Mouse (Mus musculus) adrenal gland, adult 2 months (tissue): ENCODE data around the gene Rec8. TPM values are rescaled to one million over a fixed set of nuclear protein-coding genes. Genes with fewer than 3 reads are reported as not detected.

ENCODE experiments used
- DNase-seq: peaks from one replicate; pipeline ENCODE4 v3.0.0; 2021
- polyA plus RNA-seq: library from polyadenylated mRNA; depleted of rRNA; stranded (reverse); fragments of >200 nt; gene quantifications from 2 replicates; pipeline ENCODE4 v1.2.3, GENCODE M21; 2012
- total RNA-seq, 2 experiments: library from RNA; stranded (reverse); gene quantifications; 2 replicates each; pipeline ENCODE4 v1.2.3; 2021

Gene Rec8
- total and polyA plus RNA-seq, 3 experiments: 7.5 to 15.9 (median 10.4) TPM

DNA sequence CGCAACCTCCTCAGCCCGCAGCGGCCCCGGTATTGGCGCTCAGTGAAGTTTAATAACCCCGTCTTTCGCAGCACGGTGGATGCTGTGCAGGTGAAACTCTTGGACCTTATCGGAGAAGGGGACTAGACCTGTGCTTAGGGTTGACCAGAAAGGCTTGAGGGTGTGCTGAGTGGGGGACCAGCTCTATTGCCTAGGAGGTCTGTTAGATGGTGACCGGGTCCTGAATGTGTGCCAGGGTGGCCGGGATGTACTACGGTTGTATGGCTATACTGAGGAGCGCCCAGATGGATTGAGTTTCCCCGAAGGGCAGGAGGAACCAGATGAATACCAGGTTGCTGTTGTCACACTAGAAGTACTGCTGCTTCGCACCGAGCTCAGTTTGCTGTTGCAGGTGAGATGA, 25.6 kb upstream of the Rec8 start:
- no peak for DNase-seq

DNA sequence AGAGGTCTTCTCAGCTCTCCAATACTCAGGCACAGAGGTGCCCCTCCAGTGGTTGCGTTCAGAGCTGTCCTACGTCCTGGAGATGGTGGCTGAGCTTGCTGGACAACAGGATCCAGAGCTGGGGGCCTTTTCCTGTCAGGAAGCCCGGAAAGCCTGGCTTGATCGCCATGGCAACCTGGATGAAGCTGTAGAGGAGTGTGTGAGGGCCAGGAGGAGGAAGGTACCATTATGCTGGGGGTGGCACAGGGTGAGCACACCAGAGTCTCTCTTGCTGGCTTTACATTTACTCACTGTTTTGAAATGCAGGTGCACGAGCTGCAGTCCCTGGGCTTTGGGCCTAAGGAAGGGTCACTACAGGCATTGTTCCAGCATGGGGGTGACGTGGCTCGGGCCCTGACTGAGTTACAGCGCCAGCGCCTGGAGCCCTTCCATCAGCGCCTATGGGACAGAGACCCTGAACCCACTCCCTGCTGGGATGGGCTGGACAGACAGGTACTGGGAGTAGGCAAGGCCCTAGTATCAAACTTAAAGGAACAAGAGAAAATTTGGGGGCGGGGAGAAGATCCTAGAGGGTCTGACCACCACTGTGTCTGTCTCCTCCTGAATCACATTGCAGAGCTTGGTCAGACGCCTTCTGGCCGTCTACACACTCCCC, 21.7 kb upstream of the Rec8 start:
- no peak for DNase-seq

DNA sequence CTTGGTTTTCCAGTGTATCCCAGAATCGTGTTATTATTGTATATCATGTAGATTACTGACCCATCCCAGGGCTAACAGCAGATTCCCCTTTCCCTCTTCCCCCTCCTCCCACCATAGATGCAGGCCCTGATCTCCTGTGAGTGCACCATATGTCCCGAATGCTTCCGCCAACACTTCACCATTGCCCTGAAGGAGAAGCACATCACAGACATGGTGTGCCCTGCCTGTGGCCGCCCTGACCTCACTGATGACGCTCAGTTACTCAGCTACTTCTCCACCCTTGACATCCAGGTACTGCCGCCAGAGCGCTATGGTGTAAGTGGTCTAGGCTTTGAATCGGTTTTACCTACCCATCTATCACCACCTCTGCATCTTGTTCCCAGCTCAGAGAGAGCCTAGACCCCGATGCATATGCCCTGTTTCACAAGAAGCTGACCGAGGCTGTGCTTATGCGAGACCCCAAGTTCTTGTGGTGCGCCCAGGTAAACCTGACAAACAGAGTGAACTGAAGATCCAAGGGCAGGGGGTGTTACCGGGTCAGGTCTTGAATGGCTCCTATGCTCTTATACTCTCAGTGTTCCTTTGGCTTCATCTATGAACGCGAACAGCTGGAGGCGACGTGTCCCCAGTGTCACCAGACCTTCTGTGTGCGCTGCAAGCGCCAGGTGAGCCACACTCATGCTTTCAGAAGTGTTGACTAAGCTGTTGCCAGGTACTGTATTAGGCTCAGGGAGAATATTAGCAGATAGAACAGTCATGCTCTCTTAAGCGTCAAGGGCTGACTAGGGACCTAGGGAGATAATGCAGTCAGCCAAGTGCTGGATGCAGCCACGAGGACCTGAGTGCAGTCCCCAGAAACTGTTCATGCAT, 19.1 kb upstream of the Rec8 start:
- no peak for DNase-seq

DNA sequence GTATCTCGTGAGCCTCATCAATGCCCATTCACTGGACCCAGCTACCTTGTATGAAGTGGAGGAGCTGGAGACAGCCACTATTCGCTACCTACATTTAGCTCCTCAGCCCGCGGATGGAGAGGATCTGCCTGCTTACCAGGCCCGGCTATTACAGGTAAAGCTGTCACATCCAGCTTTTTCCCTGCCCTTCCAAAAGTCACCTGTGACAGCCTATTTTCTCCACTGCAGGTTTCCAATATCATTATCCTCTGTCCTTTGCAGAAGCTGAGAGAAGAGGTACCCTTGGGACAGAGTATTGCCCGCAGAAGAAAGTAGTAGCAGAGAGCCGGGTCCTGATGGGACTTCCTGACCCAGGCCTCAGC, 14.6 kb upstream of the Rec8 start, which contains the start of gene Irf9:
Gene Irf9 (plus strand): TSS at position 301 of the 362 bp plus-strand sequence.
- no peak for DNase-seq

DNA sequence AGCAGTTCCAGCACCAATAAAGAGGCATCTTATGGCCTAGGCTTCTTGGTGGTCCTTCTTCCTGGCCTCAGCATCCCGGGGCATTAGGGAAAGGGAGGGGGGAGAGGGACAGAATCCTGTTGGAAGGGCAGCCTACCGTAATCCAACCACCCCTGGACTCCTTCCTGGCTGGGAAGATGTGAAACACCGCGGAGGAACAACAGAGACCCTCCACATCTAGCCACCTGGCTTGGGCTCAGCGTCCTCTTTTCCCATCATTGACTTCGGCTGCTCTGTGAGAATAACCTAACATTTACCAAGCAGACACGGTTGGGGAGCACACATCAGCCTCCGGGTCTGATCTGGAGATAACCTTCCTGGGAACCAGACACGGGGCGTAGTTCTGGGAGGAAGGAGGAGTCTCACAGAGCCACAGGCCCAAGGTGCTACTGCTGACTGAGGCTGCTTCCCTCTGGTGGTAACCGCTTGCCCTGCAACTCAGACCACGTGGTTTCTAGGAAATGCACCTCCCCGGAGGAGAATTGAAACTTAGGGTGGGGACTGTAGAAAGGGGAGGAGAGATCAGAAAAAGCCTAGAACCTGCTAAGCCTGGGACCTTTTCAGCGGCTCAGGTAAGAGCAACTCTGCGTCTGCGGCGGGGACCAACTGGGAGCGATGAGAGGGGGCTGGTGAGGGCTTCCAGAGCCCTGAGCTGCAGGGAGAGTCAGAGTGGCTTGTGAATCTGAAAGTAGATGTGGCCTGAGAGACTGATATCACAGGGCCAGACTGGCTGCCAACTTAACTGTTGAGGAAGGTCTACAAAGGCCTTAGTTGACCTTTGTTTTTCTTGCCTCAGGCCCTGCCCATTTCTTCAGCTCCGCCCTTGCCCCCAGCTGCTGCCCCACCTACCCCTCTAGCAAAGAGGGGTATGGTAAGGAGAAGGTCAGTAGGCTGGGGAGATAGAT, 13.9 kb upstream of the Rec8 start:
- peak; percentile 96 for DNase-seq

DNA sequence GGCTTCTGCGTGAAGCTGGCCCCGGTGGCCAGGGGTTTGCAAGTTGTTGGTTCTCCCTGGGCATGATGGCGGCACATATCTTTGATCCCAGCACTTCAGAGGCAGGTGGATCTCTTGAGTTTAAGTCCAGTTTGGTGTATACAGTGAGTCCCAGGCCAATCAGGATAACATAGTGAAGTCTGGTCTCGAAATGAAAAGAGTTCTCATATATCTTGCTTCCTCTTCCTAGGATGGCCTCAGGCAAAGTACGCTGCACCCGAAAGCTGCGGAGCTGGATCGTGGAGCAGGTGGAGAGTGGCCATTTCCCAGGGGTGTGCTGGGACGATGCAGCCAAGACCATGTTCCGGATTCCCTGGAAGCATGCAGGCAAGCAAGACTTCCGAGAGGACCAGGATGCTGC, 13.0 kb upstream of the Rec8 start:
- no peak for DNase-seq

DNA sequence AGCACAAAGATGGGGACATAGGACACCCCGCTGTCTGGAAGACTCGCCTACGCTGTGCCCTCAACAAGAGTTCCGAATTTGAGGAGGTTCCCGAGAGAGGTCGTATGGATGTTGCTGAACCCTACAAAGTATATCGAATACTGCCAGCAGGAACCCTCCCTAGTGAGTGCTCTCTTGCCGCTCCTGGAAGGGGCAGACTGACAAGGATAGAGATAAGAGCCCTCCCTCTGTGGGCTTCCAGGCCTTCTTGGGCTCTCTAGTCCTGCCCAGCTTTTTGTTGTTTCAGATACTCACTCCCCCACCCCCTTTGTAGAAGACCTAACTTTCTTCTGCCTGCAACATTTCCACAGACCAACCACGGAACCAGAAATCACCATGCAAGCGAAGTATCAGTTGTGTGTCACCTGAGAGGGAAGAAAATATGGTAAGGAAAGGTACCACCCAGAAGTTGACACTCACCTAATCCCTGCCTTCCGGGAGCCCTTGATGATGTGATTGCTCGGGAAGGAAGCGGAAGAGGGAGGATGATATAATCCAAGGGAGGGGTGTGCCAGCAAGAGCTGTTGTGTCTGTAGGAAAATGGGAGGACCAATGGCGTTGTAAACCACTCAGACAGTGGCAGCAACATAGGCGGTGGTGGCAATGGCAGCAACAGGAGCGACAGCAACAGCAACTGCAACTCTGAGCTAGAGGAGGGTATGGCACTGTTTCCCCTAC, 11.9 kb upstream of the Rec8 start:
- DNase-seq: no peak

DNA sequence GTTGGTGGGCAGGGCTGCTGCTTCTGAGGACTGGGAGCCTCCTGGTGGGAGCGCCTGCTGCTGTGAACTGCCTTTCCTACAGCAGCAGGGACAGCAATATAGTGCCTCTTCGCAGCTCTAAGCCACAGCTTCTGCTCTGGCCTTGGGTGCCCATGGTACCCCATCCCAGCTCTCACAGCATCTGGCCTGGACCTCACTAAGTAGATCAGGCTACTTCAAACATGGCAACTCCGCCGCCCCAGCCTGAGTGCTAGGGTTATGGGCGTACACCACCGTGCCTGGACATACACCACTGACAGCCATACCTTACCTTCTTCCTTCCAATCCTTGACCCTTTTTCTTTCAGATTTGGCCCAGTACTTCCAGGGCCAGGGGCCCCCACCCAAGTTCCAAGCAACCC, 9.5 kb upstream of the Rec8 start:
- DNase-seq: no peak

DNA sequence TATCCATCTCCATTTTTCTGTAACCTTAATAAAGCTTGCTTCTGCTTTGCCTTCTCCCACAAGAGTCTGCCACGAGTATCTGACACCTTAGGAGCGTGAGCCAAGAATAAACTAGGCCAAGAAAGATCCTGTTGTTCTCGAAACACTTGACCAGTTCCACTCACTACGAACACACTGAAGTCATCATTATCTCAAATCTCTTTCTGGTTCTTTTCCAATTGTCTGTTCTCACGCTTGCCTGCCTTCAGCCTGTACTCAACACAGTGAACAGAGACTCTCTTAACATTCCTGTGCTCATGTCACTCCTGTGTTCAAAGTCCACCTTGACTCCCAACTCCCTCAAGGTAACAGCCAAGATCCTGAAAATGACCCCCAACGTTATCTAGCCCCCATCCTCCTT, 4.5 kb upstream of the Rec8 start:
- no peak for DNase-seq

DNA sequence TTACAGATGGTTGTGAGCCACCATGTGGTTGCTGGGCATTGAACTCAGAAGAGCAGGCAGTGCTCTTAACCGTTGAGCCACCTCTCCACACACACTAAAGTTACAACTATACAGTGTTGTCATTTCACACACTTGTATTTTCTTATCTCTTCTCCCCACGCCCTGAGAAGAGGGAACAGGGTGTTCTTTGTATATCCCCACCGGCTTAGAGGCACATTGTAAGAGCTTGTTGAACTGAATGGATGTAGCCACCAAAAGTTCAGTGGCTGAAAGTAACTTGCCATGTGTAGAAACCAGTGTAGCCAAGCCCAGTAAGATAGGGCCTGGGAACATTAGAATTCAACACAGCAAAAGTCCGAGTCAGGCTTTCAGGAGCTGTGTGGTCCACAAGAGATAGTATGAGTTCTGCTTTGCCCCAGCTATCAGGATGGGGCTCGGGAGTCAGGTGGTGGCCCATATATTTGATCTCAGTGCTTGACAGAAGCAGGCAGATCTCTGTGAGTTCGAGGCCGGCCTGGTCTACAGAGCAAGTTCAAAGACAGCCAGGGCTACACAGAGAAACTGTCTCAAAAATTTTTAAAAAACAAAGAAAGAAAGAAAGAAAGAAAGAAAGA, 3.2 kb upstream of the Rec8 start:
- DNase-seq: no peak

DNA sequence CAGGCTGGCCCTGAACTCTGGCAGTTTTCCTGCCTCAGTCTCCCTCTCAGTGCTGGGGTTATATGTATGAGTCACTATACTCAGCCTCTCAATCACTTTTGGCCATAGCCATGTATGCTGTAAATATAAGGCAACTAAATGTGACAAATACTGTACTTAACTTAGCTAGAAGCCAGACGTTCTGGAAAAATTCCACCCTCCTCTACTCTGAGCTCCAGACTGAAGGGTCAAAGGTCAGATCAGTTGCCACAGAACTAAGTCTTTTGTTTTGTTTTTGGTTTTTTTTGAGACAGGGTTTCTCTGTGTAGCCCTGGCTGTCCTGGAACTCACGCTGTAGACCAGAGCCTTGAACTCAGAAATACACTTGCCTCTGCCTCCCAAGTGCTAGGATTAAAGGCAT, 2.0 kb upstream of the Rec8 start:
- no peak for DNase-seq

DNA sequence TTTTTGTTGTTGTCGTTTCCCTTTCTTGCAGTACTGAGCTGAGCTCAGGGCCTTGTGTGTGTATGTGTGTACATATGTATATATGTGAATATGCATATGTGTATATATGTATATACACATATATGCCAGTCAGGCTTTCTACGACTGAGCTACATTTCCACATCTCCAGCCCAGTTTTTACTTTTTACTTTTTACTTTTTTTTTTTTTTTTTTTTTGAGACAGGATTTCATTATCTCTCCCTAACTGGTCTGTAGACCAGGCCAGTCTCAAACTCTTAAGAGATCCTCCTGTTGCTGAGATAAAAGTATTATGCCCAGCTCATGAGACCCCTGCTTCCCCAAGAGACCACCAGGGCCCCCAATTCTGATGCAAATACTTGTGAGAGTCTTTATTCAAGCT, 993 bp upstream of the Rec8 start:
- DNase-seq: no peak

DNA sequence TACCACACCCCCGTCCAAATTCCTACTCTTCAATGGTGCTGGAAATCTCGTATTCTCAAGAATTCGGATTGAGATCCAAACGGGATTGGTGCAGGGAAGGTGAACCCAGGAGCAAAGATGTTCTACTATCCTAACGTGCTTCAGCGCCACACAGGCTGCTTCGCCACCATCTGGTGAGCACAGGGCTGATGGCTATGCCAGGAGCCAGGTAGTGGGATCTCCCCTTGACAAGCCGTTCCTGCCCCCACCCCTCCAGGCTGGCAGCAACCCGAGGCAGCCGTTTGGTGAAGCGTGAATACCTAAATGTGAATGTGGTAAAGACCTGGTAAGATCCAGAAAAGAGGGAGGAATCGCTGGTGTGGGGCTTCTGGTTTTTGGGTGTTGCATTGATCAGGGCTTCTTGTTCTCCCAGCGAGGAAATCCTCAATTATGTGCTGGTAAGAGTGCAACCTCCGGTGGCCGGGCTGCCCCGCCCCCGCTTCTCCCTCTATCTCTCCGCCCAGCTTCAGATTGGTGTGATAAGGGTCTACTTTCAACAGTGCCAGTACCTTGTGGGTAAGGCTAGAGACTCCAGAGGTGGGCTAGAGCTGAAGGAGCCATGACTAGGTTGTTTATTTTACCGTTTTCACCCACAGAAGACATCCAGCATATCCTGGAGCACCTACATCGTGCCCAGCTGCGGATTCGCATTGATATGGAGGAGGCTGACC, 804 bp downstream of the Rec8 start:
- no peak for DNase-seq

DNA sequence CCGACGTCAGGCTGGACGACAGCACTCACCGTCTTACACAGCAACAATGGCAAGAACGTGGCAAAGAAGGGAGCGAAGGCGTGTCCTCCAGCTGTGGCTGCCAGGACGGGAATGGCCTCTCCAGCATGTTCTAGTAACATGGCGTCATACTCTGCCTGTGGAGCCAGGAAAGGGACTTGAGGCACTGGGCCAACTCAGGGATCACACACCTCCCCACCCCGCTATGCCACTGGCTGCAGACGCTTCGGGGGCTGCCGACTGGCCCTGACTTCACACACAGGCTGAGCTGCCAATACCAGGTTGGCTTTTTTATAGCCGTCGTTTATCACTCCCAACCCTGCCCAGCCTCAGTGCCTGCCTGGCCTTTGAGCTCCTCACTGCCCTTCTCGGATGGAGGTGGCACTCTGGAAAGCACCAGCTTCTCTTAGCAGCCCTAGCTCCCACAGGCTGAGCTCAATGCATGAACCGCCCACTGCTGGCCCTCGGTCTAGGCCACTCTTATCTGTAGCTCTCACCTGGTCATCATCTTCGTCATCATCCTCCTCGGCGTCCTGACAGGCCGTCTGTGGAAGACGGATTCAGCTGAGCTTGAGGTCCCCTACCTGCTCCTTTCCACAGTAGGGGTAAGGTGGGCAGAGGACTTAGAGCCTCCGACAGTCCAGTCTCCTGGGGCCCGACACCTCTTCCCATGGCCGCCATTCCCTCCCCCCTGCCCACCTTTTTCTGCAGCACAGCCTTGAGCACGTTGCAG, 10.4 kb downstream of the Rec8 start:
- DNase-seq: no peak

DNA sequence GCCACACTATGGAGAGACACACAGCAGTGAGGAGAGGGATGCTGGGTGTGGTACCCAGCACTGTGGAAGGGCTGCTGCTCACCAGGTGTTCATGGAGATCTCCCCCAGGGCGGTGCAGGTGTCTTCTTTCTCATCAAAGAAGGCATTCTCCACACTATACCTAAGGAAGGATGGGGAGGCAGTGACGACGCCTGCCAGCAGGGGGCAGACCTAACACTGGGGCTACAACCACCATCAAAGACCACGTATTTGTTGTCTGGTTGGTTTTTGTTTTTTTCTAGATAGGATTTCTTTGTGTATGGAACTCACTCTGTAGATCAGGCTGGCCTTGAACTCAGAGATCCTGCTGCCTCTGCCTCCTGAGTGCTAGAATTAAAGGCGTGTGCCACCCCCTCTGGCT, 11.5 kb downstream of the Rec8 start:
- peak; percentile 56 for DNase-seq

DNA sequence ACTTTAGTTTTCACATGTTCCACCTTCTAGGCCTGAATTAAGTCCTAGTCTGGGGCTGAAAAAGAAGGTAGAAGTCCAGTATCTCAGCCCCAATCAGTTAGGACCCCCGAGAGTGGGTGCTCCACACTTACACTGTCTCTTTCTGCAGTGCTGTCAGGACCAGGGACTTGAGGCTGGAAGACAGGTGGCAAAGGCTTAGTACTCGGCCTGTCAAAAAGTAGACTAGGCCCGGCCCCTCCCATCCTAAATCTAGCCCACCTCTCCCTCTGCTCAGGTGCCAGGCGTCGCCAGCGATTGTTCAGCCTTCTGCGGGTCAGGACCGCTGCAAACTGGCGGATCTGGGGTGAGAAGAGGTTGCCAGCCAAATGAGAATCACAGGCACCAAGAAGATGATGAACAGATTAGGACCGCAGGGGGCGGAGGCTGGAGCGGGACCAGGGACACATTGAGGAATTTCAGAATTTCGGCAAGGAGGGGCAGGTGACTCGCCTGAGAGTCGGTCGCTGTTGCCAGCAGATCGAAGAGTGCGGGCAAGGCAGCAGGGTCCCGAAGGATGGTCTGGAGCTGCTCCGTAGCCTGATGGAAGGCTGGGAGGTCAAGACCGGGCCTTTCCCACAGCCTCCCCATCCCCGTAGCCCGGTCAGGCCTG, 17.2 kb downstream of the Rec8 start:
- DNase-seq: peak; percentile 71

DNA sequence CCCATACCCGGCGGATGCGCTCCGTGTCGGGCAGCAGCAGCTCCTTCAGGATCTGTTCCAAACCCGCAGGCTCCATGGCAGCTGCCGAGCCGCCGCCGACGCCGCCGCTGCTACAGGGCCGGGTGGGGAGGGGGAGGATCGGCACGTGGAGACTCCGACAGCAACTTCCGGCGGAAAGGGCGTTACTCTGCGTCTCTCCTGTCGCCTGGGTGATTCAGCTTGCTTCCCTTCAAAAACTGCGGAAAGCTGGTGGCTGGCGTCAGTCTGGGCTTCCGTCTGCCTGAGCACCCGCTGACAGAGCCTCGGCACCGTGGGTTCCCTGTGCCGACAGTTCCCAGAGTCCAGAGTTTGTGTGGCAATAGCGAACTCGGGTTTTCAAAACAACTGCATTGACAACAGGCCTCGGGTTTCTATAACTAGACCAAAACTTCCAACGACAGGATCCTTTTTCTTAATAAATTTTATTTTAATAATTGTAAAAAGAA, 17.7 kb downstream of the Rec8 start, which contains the start of gene Ipo4:
Gene Ipo4 (minus strand): TSS at position 435 of the 485 bp plus-strand sequence.
- peak; percentile 93 for DNase-seq

DNA sequence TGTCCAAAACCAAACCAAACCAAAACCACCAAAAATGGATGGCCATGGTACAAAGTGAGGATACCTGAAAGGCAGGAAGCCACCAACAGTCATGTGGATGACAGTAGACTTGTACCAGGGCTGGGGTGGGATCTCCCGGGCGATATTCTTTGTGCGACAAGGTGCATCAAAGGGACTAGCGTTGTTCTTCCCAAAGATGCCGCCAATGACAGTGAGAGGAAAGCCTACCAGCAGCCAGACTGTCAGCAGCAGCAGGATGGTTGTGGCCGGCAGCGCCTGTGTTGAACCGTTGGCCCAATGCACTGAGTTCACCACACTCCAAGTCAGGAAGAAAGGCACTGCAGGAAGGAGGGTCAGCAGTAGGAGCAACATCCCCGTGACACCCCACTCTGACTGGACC, 20.0 kb downstream of the Rec8 start, which contains the start of gene Gm49378:
Gene Gm49378 (minus strand): TSS at position 101 of the 400 bp plus-strand sequence.
- DNase-seq: no peak

DNA sequence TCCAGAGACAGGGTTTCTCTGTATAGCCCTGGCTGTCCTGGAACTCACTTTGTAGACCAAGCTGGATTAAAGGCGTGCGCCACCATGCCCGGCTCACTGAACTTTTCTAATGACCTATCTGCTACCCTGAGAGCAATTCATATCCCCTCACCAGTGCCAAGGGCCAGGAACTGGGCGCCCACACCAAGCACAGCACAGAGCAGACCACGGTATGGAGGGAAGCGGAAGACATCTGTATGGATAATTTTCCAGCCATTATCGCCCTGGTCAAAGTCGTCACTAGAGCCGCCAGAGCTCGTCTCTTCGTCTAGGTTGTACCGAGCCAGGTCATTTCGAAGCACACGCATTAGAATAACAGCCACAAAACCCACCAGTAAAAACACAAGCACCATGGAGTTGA, 23.0 kb downstream of the Rec8 start:
- DNase-seq: no peak
